Mouse (Mus musculus): ENCODE measurements at regions not wholly inside any gene's neighbourhood (a gene's known extent, or its start where the extent isn't known, plus 50 kb on each side); places are given as distances from the start of the nearest gene placed in this dataset.
"Not testable (repeated sequence)": the region's sequence is repeated elsewhere in the genome, so short reads cannot be mapped to it uniquely, and the experiment has no call there.

GRCm38 (mm10) chr13:20016454-20016853, 73.9 kb upstream of the Elmo1 start:
- H3K27me3 ChIP-seq (ENCODE audit: control insufficient read depth in 1 of 2, insufficient read depth in 2 of 2, low read length in 2 of 2); H3K4me1 ChIP-seq (ENCODE audit: control insufficient read depth in 1 of 2, insufficient read depth in 2 of 2, low read length in 2 of 2); H3K9ac ChIP-seq (ENCODE audit: control insufficient read depth, low read depth, low read length, poor library complexity, severe bottlenecking); H3K79me2 ChIP-seq (ENCODE audit: control insufficient read depth, insufficient read depth, low read length, poor library complexity); DNase-seq (ENCODE audit: low read depth, low spot score); H3K4me3 ChIP-seq (ENCODE audit: control insufficient read depth in 1 of 2, insufficient read depth in 1 of 2, low read depth in 2 of 2, low read length in 2 of 2); H3K27ac ChIP-seq (ENCODE audit: control insufficient read depth, low read depth, low read length); H3K9me3 ChIP-seq (replicated peaks; ENCODE audit: insufficient read depth, low read length); H3K36me3 ChIP-seq (ENCODE audit: control insufficient read depth in 1 of 2, insufficient read depth in 2 of 2, low read length in 2 of 2): not testable (repeated sequence)

- Histone ChIP-seq H3K36me3 (ENCODE audit: control insufficient read depth in 1 of 2, insufficient read depth in 2 of 2, low read length in 2 of 2) (no peaks in the 10 kb centered on the region), H3K9ac (ENCODE audit: control insufficient read depth, low read depth, low read length, poor library complexity, severe bottlenecking) (no peak overlapping the region), H3K4me3 (ENCODE audit: control insufficient read depth in 1 of 2, insufficient read depth in 1 of 2, low read depth in 2 of 2, low read length in 2 of 2) (no peak overlapping the region), H3K9me3 (replicated peaks; ENCODE audit: insufficient read depth, low read length) (no peaks in the 10 kb centered on the region), H3K79me2 (ENCODE audit: control insufficient read depth, insufficient read depth, low read length, poor library complexity) (no peaks in the 10 kb centered on the region), H3K4me1 (ENCODE audit: control insufficient read depth in 1 of 2, insufficient read depth in 2 of 2, low read length in 2 of 2) (no peaks in the 10 kb centered on the region), H3K27me3 (ENCODE audit: control insufficient read depth in 1 of 2, insufficient read depth in 2 of 2, low read length in 2 of 2) (no peaks in the 10 kb centered on the region; a peak in 1 of 4 replicates), H3K27ac (ENCODE audit: control insufficient read depth, low read depth, low read length) (no peak overlapping the region)
- DNase-seq (ENCODE audit: low read depth, low spot score), result no peak
- TF ChIP-seq ETS1 (IDR thresholded peaks at IDR 0.05; ENCODE audit: low read depth, low read length), result no peak
- no peak for TF ChIP-seq MEF2A (IDR thresholded peaks at IDR 0.05; ENCODE audit: extremely low read depth, insufficient replicate concordance, low read depth, low read length, poor library complexity, severe bottlenecking)
- no peak for TF ChIP-seq E2F4 (IDR thresholded peaks at IDR 0.05; ENCODE audit: borderline replicate concordance, low read depth, low read length)
- TF ChIP-seq CTCF (IDR thresholded peaks at IDR 0.05 in 2 of 3, conservative IDR thresholded peaks at IDR 0.05 in 1 of 3; ENCODE audit: control insufficient read depth in 1 of 3, insufficient read depth in 1 of 3, low read depth in 2 of 3, low read length in 3 of 3, poor library complexity in 1 of 3, severe bottlenecking in 1 of 3), result no peak
- no peak for TF ChIP-seq JUND (IDR thresholded peaks at IDR 0.05; ENCODE audit: low read depth, low read length)
- no peak for TF ChIP-seq ZKSCAN1 (IDR thresholded peaks at IDR 0.05; ENCODE audit: low read depth, low read length)
- TF ChIP-seq SMC3 (IDR thresholded peaks at IDR 0.05; ENCODE audit: low read depth, low read length), result no peak
- TF ChIP-seq ELF1 (IDR thresholded peaks at IDR 0.05; ENCODE audit: low read depth, low read length), result no peak
- TF ChIP-seq RCOR1 (IDR thresholded peaks at IDR 0.05; ENCODE audit: low read depth, low read length), result no peak
- TF ChIP-seq MXI1 (IDR thresholded peaks at IDR 0.05; ENCODE audit: low read depth, low read length), result no peak
- no peak for TF ChIP-seq ZNF384 (IDR thresholded peaks at IDR 0.05; ENCODE audit: low read depth, low read length)
- TF ChIP-seq CHD1 (IDR thresholded peaks at IDR 0.05; ENCODE audit: low read depth, low read length), result no peak
- no peak for TF ChIP-seq ZC3H11A (IDR thresholded peaks at IDR 0.05; ENCODE audit: low read depth, low read length)
- no peak for TF ChIP-seq USF2 (IDR thresholded peaks at IDR 0.05; ENCODE audit: borderline replicate concordance in 1 of 2, insufficient read depth in 1 of 2, low read depth in 1 of 2, low read length in 2 of 2)
Measured at GRCm38 (mm10) chr13:20012621-20013020, 77.8 kb upstream of the Elmo1 start.

GRCm38 (mm10) chr13:20009164-20009563, 81.2 kb upstream of the Elmo1 start:
- no peak overlapping the region for H3K9ac ChIP-seq (ENCODE audit: control insufficient read depth, low read depth, low read length, poor library complexity, severe bottlenecking)
- no peaks in the 10 kb centered on the region for H3K36me3 ChIP-seq (ENCODE audit: control insufficient read depth in 1 of 2, insufficient read depth in 2 of 2, low read length in 2 of 2)
- H3K4me3 ChIP-seq (ENCODE audit: control insufficient read depth in 1 of 2, insufficient read depth in 1 of 2, low read depth in 2 of 2, low read length in 2 of 2), result no peak overlapping the region
- no peak overlapping the region for H3K27ac ChIP-seq (ENCODE audit: control insufficient read depth, low read depth, low read length)
- H3K9me3 ChIP-seq (replicated peaks; ENCODE audit: insufficient read depth, low read length), result no peaks in the 10 kb centered on the region
- H3K79me2 ChIP-seq (ENCODE audit: control insufficient read depth, insufficient read depth, low read length, poor library complexity), result no peaks in the 10 kb centered on the region
- TF ChIP-seq NRF1 (IDR thresholded peaks at IDR 0.05; ENCODE audit: insufficient read depth, low read depth, low read length, poor library complexity, severe bottlenecking), result no peak
- TF ChIP-seq TCF12 (IDR thresholded peaks at IDR 0.05; ENCODE audit: low read depth, low read length), result no peak
- no peak for TF ChIP-seq JUND (IDR thresholded peaks at IDR 0.05; ENCODE audit: low read depth, low read length)
- no peak for TF ChIP-seq RAD21 (IDR thresholded peaks at IDR 0.05; ENCODE audit: low read depth, low read length)
- TF ChIP-seq ZC3H11A (IDR thresholded peaks at IDR 0.05; ENCODE audit: low read depth, low read length), result no peak
- TF ChIP-seq SMC3 (IDR thresholded peaks at IDR 0.05; ENCODE audit: low read depth, low read length), result no peak
- no peak for TF ChIP-seq POLR2AphosphoS2 (IDR thresholded peaks at IDR 0.05; ENCODE audit: low read length)
- TF ChIP-seq POLR2A (IDR thresholded peaks at IDR 0.05; ENCODE audit: control insufficient read depth in 1 of 2, insufficient read depth in 1 of 2, low read depth in 1 of 2, low read length in 2 of 2, poor library complexity in 1 of 2), result no peak
- no peak for TF ChIP-seq HCFC1 (IDR thresholded peaks at IDR 0.05; ENCODE audit: low read depth, low read length)
- H3K4me1 ChIP-seq (ENCODE audit: control insufficient read depth in 1 of 2, insufficient read depth in 2 of 2, low read length in 2 of 2), result no peaks in the 10 kb centered on the region
- H3K27me3 ChIP-seq (ENCODE audit: control insufficient read depth in 1 of 2, insufficient read depth in 2 of 2, low read length in 2 of 2), result no peaks in the 10 kb centered on the region; a peak in 1 of 4 replicates
- no peak for DNase-seq (ENCODE audit: low read depth, low spot score)

Data from MEL (cell line).